Comparison of ENCODE assay signal across 19 mouse cellular contexts in the genomic region with DNA sequence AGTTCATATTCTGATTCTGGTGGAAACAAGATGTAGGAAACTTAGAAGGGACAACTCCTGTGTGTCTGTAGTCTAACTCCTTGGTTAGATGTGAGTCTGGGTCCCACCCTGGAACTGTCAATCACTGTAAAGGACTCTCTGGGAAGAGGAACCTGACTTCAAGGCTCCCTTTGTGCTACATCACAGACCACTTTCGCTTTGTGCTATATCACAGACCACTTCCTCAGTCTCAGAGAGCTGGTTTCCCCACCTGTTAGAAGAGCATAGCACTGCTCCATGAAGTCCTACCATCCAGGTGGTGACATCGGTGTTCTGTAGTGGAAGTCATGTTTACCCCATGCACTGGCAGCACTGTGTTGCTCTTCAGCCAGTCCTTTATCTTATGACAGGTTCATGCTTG. TPM values are rescaled to one million over a fixed set of nuclear protein-coding genes. Genes with fewer than 3 reads are reported as not detected.
"Had no signal": no experiment of that assay in that cellular context is flagged by ENCODE, and none has a peak within 500 bp of the region (broad histone marks: within the 10 kb centered on the region; RNA-seq: fewer than 3 reads in every experiment).

No protein-coding gene starts in this region.

- H3K9me3 ChIP-seq: liver, embryonic 15.5 days; midbrain, embryonic 12.5 days; midbrain, embryonic 15.5 days; neural tube, embryonic 12.5 days; neural tube, embryonic 15.5 days had no signal

- H3K36me3 ChIP-seq: liver, embryonic 15.5 days; midbrain, embryonic 12.5 days; midbrain, embryonic 15.5 days; neural tube, embryonic 12.5 days; neural tube, embryonic 15.5 days had no signal

- H3K4me2 ChIP-seq: liver, embryonic 11.5 days; liver, embryonic 15.5 days; lung, embryonic 14.5 days; midbrain, embryonic 12.5 days; midbrain, embryonic 15.5 days; neural tube, embryonic 12.5 days; neural tube, embryonic 15.5 days had no signal

- H3K27ac ChIP-seq: kidney, postnatal 0 days; left cerebral cortex, adult 2 months; liver, embryonic 15.5 days; macrophage; midbrain, embryonic 12.5 days; midbrain, embryonic 15.5 days; neural tube, embryonic 12.5 days; neural tube, embryonic 15.5 days; stomach, postnatal 0 days had no signal

- H3K4me3 ChIP-seq: left cerebral cortex, adult 2 months; liver, embryonic 15.5 days; midbrain, embryonic 12.5 days; midbrain, embryonic 15.5 days; neural tube, embryonic 12.5 days; neural tube, embryonic 15.5 days had no signal

- ATAC-seq: intestine, postnatal 0 days; lung, postnatal 0 days; midbrain, embryonic 15.5 days had no signal

- H3K9ac ChIP-seq: liver, embryonic 15.5 days; lung, embryonic 14.5 days; midbrain, embryonic 12.5 days; midbrain, embryonic 15.5 days; neural tube, embryonic 12.5 days; neural tube, embryonic 15.5 days had no signal

- DNase-seq: kidney, adult 2 months; layer of hippocampus, postnatal 36 days; lung, embryonic 14.5 days; right cerebral cortex, adult 18-20 months; right cerebral cortex, postnatal 14 days; right cerebral cortex, postnatal 4 days had no signal

RNA-seq across cellular contexts. Expression of a gene that starts 1.1 kb away (rescaled TPM):
- polyA plus RNA-seq: limb, embryonic 11.5 days; liver, embryonic 11.5 days; liver, embryonic 15.5 days had no signal
